In genomic region chr17:67514387-67515241, GRCm38 (mm10) we compare ENCODE assay signal across 9 mouse cellular contexts.
DNase-seq lines count a peak whose midpoint lies in the region; ATAC-seq and TF ChIP-seq lines count a peak whose summit lies in the region.
"Had no signal": no experiment of that assay in that cellular context is flagged by ENCODE, and none has a peak within 500 bp of the region (broad histone marks: within the 10 kb centered on the region; RNA-seq: fewer than 3 reads in every experiment).

No protein-coding gene starts in this region.

- DNase-seq in intestine, embryonic 14.5 days (ENCODE audit: low spot score): no peak
- DNase-seq in lung, postnatal 4 days: peak; percentile 50 to 72
- DNase-seq in adrenal gland, adult 8-10 months: no peak
- DNase-seq in left cerebral cortex, postnatal 4 days: no peak
- no peak for DNase-seq in spleen, adult 12 weeks (ENCODE audit: low spot score)

- no peak overlapping the region for H3K9ac ChIP-seq in intestine, embryonic 14.5 days (ENCODE audit: low read length)
- no peak overlapping the region for H3K9ac ChIP-seq in intestine, postnatal 0 days (ENCODE audit: low read depth, low read length)
- H3K9ac ChIP-seq in heart, embryonic 11.5 days (ENCODE audit: low read depth, low read length): no peak overlapping the region
- no peak overlapping the region for H3K9ac ChIP-seq in kidney, embryonic 16.5 days (replicated peaks; ENCODE audit: low read length)

- no peaks in the 10 kb centered on the region for H3K27me3 ChIP-seq in intestine, embryonic 14.5 days (replicated peaks; ENCODE audit: control insufficient read depth, insufficient read depth, low read length)
- no peaks in the 10 kb centered on the region for H3K27me3 ChIP-seq in intestine, postnatal 0 days (replicated peaks; ENCODE audit: control insufficient read depth, insufficient read depth, low read length)
- no peaks in the 10 kb centered on the region for H3K27me3 ChIP-seq in heart, embryonic 11.5 days (ENCODE audit: control insufficient read depth, insufficient read depth, low read length)
- H3K27me3 ChIP-seq in kidney, embryonic 16.5 days (ENCODE audit: insufficient read depth, low read length): no peaks in the 10 kb centered on the region

- no peaks in the 10 kb centered on the region for H3K36me3 ChIP-seq in intestine, embryonic 14.5 days (ENCODE audit: control insufficient read depth, insufficient read depth, low read length)
- no peaks in the 10 kb centered on the region for H3K36me3 ChIP-seq in intestine, postnatal 0 days (ENCODE audit: control insufficient read depth, insufficient read depth)
- H3K36me3 ChIP-seq in heart, embryonic 11.5 days (ENCODE audit: control insufficient read depth, insufficient read depth, low read length): no peaks in the 10 kb centered on the region
- H3K36me3 ChIP-seq in kidney, embryonic 16.5 days (ENCODE audit: insufficient read depth, low read length): no peaks in the 10 kb centered on the region

- no peaks in the 10 kb centered on the region for H3K4me1 ChIP-seq in intestine, embryonic 14.5 days (replicated peaks; ENCODE audit: control insufficient read depth, insufficient read depth, low read length)
- H3K4me1 ChIP-seq in intestine, postnatal 0 days (replicated peaks; ENCODE audit: control insufficient read depth, insufficient read depth, low read length): no peaks in the 10 kb centered on the region
- H3K4me1 ChIP-seq in heart, embryonic 11.5 days (ENCODE audit: control insufficient read depth, insufficient read depth, low read length): peaks cover 16% of the 10 kb centered on the region
- H3K4me1 ChIP-seq in kidney, embryonic 16.5 days (ENCODE audit: insufficient read depth, low read length): no peaks in the 10 kb centered on the region

- intact Hi-C loops in left cerebral cortex, postnatal 4 days (cut with DNase I): no loop called here

- no peak overlapping the region for H3K4me2 ChIP-seq in intestine, embryonic 14.5 days (ENCODE audit: low read length)
- H3K4me2 ChIP-seq in intestine, postnatal 0 days (replicated peaks; ENCODE audit: low read depth): no peak overlapping the region
- no peak overlapping the region for H3K4me2 ChIP-seq in heart, embryonic 11.5 days
- no peak overlapping the region for H3K4me2 ChIP-seq in kidney, embryonic 16.5 days (replicated peaks; ENCODE audit: low read depth, low read length)
- H3K4me2 ChIP-seq: liver, embryonic 11.5 days had no signal

- no peaks in the 10 kb centered on the region for H3K9me3 ChIP-seq in intestine, embryonic 14.5 days (ENCODE audit: control insufficient read depth, low read length)
- no peaks in the 10 kb centered on the region for H3K9me3 ChIP-seq in intestine, postnatal 0 days (ENCODE audit: control insufficient read depth)
- H3K9me3 ChIP-seq in heart, embryonic 11.5 days (replicated peaks; ENCODE audit: control insufficient read depth, low read length): no peaks in the 10 kb centered on the region
- H3K9me3 ChIP-seq in kidney, embryonic 16.5 days (ENCODE audit: low read length): no peaks in the 10 kb centered on the region

- 55% methylated on average over 9 of the region's 9 CpGs for WGBS in intestine, embryonic 14.5 days
- 66% methylated on average over 9 of the region's 9 CpGs for WGBS in intestine, postnatal 0 days
- 51% methylated on average over 9 of the region's 9 CpGs for WGBS in heart, embryonic 11.5 days (ENCODE audit: insufficient replicate concordance)
- 60% methylated on average over 9 of the region's 9 CpGs for WGBS in kidney, embryonic 16.5 days

- no peak overlapping the region for H3K4me3 ChIP-seq in intestine, embryonic 14.5 days (ENCODE audit: low read depth, low read length)
- H3K4me3 ChIP-seq in intestine, postnatal 0 days (ENCODE audit: low read depth, low read length): no peak overlapping the region
- no peak overlapping the region for H3K4me3 ChIP-seq in heart, embryonic 11.5 days (ENCODE audit: low read depth, low read length)
- H3K4me3 ChIP-seq in kidney, embryonic 16.5 days (ENCODE audit: low read length): no peak overlapping the region

- ATAC-seq in intestine, embryonic 14.5 days (replicated peaks; ENCODE audit: low FRiP score, low TSS enrichment, low read depth): no peak
- ATAC-seq in intestine, postnatal 0 days: no peak
- ATAC-seq in heart, embryonic 11.5 days (replicated peaks; ENCODE audit: insufficient number of reproducible peaks, low FRiP score, low TSS enrichment): no peak
- ATAC-seq in kidney, embryonic 16.5 days (ENCODE audit: low FRiP score, low TSS enrichment): peak; percentile 64; the same call in 1 of the 2 replicates

- H3K27ac ChIP-seq in intestine, embryonic 14.5 days (ENCODE audit: low read depth): peak overlapping the region; percentile 57; the same call in 1 of the 2 replicates
- H3K27ac ChIP-seq in intestine, postnatal 0 days (ENCODE audit: low read depth, low read length): no peak overlapping the region; the same call in 1 of the 2 replicates
- H3K27ac ChIP-seq in heart, embryonic 11.5 days (ENCODE audit: low read depth, low read length): peak overlapping the region; percentile 60
- peak overlapping the region; percentile 88 for H3K27ac ChIP-seq in kidney, embryonic 16.5 days (ENCODE audit: low read length)

- TF ChIP-seq CTCF in intestine, postnatal 0 days (IDR thresholded peaks at IDR 0.05; ENCODE audit: low read depth): no peak

Comparison
In these comparisons a context has a peak if more than half of its experiments do, and no peak if none do; other contexts are left out.
1. DNase-seq: peak in lung, postnatal 4 days (2 of 2); none in intestine, embryonic 14.5 days (single experiment), adrenal gland, adult 8-10 months (single experiment), left cerebral cortex, postnatal 4 days (single experiment) and spleen, adult 12 weeks (single experiment).